Mouse (Mus musculus) sigmoid colon, adult 10 weeks (tissue): ENCODE measurements around the gene 4933428G20Rik. TPM values are rescaled to one million over a fixed set of nuclear protein-coding genes. Genes with fewer than 3 reads are reported as not detected.

Experiments used
- polyA plus RNA-seq: library from polyadenylated mRNA; stranded (reverse); fragments of 350-450 nt; fragmentation: Illumina TruSeq; extraction: RNeasy Lipid Tissue Mini Kit (QIAGEN cat#74804); gene quantifications from one replicate; pipeline ENCODE4 v1.2.3, GENCODE M21; 2014; ENCODE audit warnings: low read depth, low replicate concordance

4933428G20Rik gene
- not detected for polyA plus RNA-seq

DNA sequence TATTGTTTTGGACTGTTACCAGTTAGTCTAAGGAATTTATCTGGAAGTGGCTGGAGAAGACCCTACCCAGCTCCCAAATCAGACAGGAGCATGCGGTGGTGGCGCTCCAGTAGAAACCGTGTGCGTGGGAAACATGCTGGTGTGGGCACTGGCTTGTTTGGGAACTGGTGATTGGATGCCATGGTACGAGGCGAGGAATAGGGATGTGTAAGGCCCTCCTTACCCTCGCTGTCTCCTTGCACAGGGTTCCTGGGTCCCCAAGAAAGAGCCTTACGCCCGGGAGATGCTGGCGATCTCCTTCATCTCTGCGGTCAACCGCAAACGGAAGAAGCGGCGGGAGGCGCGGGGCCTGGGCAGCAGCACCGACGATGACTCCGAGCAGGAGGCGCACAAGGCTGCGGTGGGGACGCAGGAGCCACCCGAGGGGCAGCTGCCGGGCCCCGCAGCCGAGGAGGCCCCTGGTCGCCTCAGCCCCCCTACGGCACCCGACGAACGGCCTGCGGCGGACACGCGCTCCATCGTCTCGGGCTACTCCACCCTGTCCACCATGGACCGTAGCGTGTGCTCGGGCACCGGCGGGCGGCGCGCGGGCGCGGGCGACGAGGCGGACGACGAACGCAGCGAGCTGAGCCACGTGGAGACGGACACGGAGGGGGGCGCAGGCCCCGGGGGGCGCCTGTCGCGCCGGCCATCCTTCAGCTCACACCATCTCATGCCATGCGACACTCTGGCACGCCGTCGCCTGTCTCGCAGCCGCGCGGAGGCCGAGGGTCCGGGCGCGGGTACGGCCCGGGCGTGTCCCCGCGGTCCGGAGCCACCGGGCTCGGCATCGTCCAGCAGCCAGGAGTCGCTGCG is at the start of gene 4933428G20Rik:
Gene 4933428G20Rik (minus strand): TSS at position 476 of the 855 bp plus-strand sequence.

Other genes starting within 250 kb of the 4933428G20Rik start
- gene Npepps, start 219.7 kb downstream of the 4933428G20Rik start, polyA plus RNA-seq = 144 TPM
- 29.8 TPM for gene Mrpl45, start 184.6 kb downstream of the 4933428G20Rik start, polyA plus RNA-seq
- 0.09 TPM for gene Gpr179, start 148.3 kb downstream of the 4933428G20Rik start, polyA plus RNA-seq
- 6.6 TPM for gene Socs7, start 137.8 kb downstream of the 4933428G20Rik start, polyA plus RNA-seq
- 2.2 TPM for gene Arhgap23, start 84.8 kb downstream of the 4933428G20Rik start, polyA plus RNA-seq
- gene Srcin1, start 75.8 kb upstream of the 4933428G20Rik start, polyA plus RNA-seq = 0.44 TPM
- not detected for gene Epop, start 129.4 kb upstream of the 4933428G20Rik start, polyA plus RNA-seq
- 6.1 TPM for gene Mllt6, start 163.1 kb upstream of the 4933428G20Rik start, polyA plus RNA-seq
- 24.5 TPM for gene Cisd3, start 185.5 kb upstream of the 4933428G20Rik start, polyA plus RNA-seq
- 6.7 TPM for gene Pcgf2, start 200.2 kb upstream of the 4933428G20Rik start, polyA plus RNA-seq
- gene Psmb3, start 203.1 kb upstream of the 4933428G20Rik start, polyA plus RNA-seq = 11.0 TPM
- gene Pip4k2b, start 244.4 kb upstream of the 4933428G20Rik start, polyA plus RNA-seq = 5.3 TPM